Mouse (Mus musculus) CH12.LX (cell line): Measurements from ENCODE around the gene P4hb. TPM values are rescaled to one million over a fixed set of nuclear protein-coding genes. Genes with fewer than 3 reads are reported as not detected.

Experiments used
- DNase-seq: peaks from one replicate; pipeline ENCODE4 v3.0.0-alpha.2; 2013; ENCODE audit errors: extremely low read depth
- H3K27ac ChIP-seq: 2 replicates; pipeline ENCODE4 v1.5.1; 2012; ENCODE audit warnings: low read depth, mild to moderate bottlenecking, control low read depth, moderate library complexity; ENCODE audit not compliant: insufficient read depth
- H3K27me3 ChIP-seq: replicated peaks from 2 replicates; pipeline ENCODE3; 2012; ENCODE audit warnings: inconsistent platforms
- H3K36me3 ChIP-seq, 2 experiments: replicated peaks in 1 of 2; 2 replicates each; pipeline versions ENCODE3 to v1.6.1; 2012; ENCODE audit warnings: inconsistent platforms in 1 of 2, low read length in 1 of 2, mild to moderate bottlenecking in 1 of 2, mixed read lengths in 1 of 2, moderate library complexity in 1 of 2; ENCODE audit not compliant: control insufficient read depth in 1 of 2, insufficient read depth in 1 of 2
- H3K4me1 ChIP-seq, 2 experiments: 2 replicates each; pipeline ENCODE4 v1.6.1; 2012; ENCODE audit warnings: inconsistent platforms in 1 of 2, moderate library complexity in 1 of 2; ENCODE audit not compliant: insufficient read depth in 2 of 2, control insufficient read depth in 1 of 2
- H3K4me2 ChIP-seq: 2 replicates; pipeline ENCODE4 v1.6.1; 2012; ENCODE audit warnings: low read depth, mild to moderate bottlenecking, control low read depth; ENCODE audit not compliant: poor library complexity, insufficient read depth, severe bottlenecking
- H3K4me3 ChIP-seq, 3 experiments: fragments of 150-350 bp in 1 of 3; sonication (generic) in 1 of 3; replicated peaks in 1 of 3; 2 replicates each; pipeline versions ENCODE3 to v1.5.1; 2011 to 2012; ENCODE audit warnings: low read depth in 2 of 3, low read length in 2 of 3, mild to moderate bottlenecking in 2 of 3, moderate library complexity in 2 of 3, control low read depth in 1 of 3, improper control_type of control experiment in 1 of 3, inconsistent platforms in 1 of 3, mixed read lengths in 1 of 3; ENCODE audit not compliant: poor library complexity in 1 of 3
- H3K79me2 ChIP-seq: replicated peaks from 2 replicates; pipeline ENCODE4 v1.6.1; 2012; ENCODE audit warnings: mild to moderate bottlenecking, moderate library complexity; ENCODE audit not compliant: control insufficient read depth, poor library complexity, insufficient read depth, severe bottlenecking; ENCODE audit errors: extremely low read depth
- H3K9ac ChIP-seq: 2 replicates; pipeline ENCODE4 v1.6.1; 2012; ENCODE audit warnings: low read depth, mild to moderate bottlenecking, control low read depth, moderate library complexity; ENCODE audit not compliant: insufficient read depth
- H3K9me3 ChIP-seq: replicated peaks from 2 replicates; pipeline ENCODE3; 2012; ENCODE audit warnings: low read length, inconsistent platforms, mixed read lengths
- CHD1 ChIP-seq: IDR thresholded peaks from 2 replicates; pipeline ENCODE4 v1.6.1; 2012; ENCODE audit warnings: low read depth, low read length, improper control_type of control experiment, inconsistent platforms
- ELF1 ChIP-seq: IDR thresholded peaks from 2 replicates; pipeline ENCODE4 v1.6.1; 2014; ENCODE audit warnings: low read depth, mild to moderate bottlenecking, inconsistent platforms, low read length, improper control_type of control experiment
- EP300 ChIP-seq: IDR thresholded peaks from 2 replicates; pipeline ENCODE4 v1.6.1; 2011; ENCODE audit warnings: low read length, improper control_type of control experiment
- ETS1 ChIP-seq: conservative IDR thresholded peaks from 2 replicates; pipeline ENCODE4 v1.6.1; 2012; ENCODE audit warnings: low read depth, mild to moderate bottlenecking, inconsistent platforms, low read length, improper control_type of control experiment, moderate library complexity
- JUN ChIP-seq: IDR thresholded peaks from 2 replicates; pipeline ENCODE4 v1.6.1; 2011; ENCODE audit warnings: low read depth, mild to moderate bottlenecking, low read length, improper control_type of control experiment, moderate library complexity; ENCODE audit not compliant: insufficient read depth
- KAT2A ChIP-seq: IDR thresholded peaks from 2 replicates; pipeline ENCODE4 v1.6.1; 2012; ENCODE audit warnings: low read length, improper control_type of control experiment, inconsistent platforms; ENCODE audit not compliant: insufficient replicate concordance
- MAX ChIP-seq: IDR thresholded peaks from 2 replicates; pipeline ENCODE4 v1.6.1; 2011; ENCODE audit warnings: low read length, improper control_type of control experiment
- MAZ ChIP-seq: IDR thresholded peaks from 2 replicates; pipeline ENCODE4 v1.6.1; 2012; ENCODE audit warnings: low read depth, mild to moderate bottlenecking, inconsistent platforms, low read length, improper control_type of control experiment, moderate library complexity
- MXI1 ChIP-seq: IDR thresholded peaks from 2 replicates; pipeline ENCODE4 v1.6.1; 2011; ENCODE audit warnings: mild to moderate bottlenecking, low read depth, low read length, improper control_type of control experiment
- MYC ChIP-seq: IDR thresholded peaks from 2 replicates; pipeline ENCODE4 v1.6.1; 2011; ENCODE audit warnings: low read depth, mild to moderate bottlenecking, improper control_type of control experiment, low read length
- NELFE ChIP-seq: IDR thresholded peaks from 2 replicates; pipeline ENCODE4 v1.6.1; 2011; ENCODE audit warnings: low read depth, low read length, improper control_type of control experiment
- NRF1 ChIP-seq: IDR thresholded peaks from 2 replicates; pipeline ENCODE4 v1.6.1; 2014; ENCODE audit warnings: low read depth, mild to moderate bottlenecking, inconsistent platforms, low read length, improper control_type of control experiment, moderate library complexity
- POLR2A ChIP-seq: IDR thresholded peaks from 2 replicates; pipeline ENCODE4 v1.6.1; 2011; ENCODE audit warnings: low read depth, mild to moderate bottlenecking, improper control_type of control experiment, low read length
- POLR2AphosphoS2 ChIP-seq: IDR thresholded peaks from 2 replicates; pipeline ENCODE4 v1.6.1; 2011; ENCODE audit warnings: low read depth, low read length, improper control_type of control experiment
- SIN3A ChIP-seq: IDR thresholded peaks from 2 replicates; pipeline ENCODE4 v1.6.1; 2012; ENCODE audit warnings: low read length, improper control_type of control experiment, inconsistent platforms
- TBP ChIP-seq: conservative IDR thresholded peaks from 2 replicates; pipeline ENCODE4 v1.6.1; 2011; ENCODE audit warnings: low read depth, low read length, improper control_type of control experiment
- USF1 ChIP-seq: IDR thresholded peaks from 2 replicates; pipeline ENCODE4 v1.6.1; 2014; ENCODE audit warnings: low read depth, mild to moderate bottlenecking, inconsistent platforms, low read length, improper control_type of control experiment
- USF2 ChIP-seq: conservative IDR thresholded peaks from 2 replicates; pipeline ENCODE4 v1.6.1; 2011; ENCODE audit warnings: low read depth, low read length, improper control_type of control experiment
- ZKSCAN1 ChIP-seq: IDR thresholded peaks from 2 replicates; pipeline ENCODE4 v1.6.1; 2012; ENCODE audit warnings: low read depth, inconsistent platforms, low read length, improper control_type of control experiment, borderline replicate concordance
- ZMIZ1 ChIP-seq: IDR thresholded peaks from 2 replicates; pipeline ENCODE4 v1.6.1; 2012; ENCODE audit warnings: low read depth, mild to moderate bottlenecking, inconsistent platforms, low read length, improper control_type of control experiment
- ZNF384 ChIP-seq: IDR thresholded peaks from 2 replicates; pipeline ENCODE4 v1.6.1; 2012; ENCODE audit warnings: low read depth, low read length, improper control_type of control experiment, inconsistent platforms
- dilution Hi-C: fragments of 300-500 bp; cut with MboI; formaldehyde crosslinking; loops from 2 replicates; pipeline ENCODE4 v1.14.3; 2020; ENCODE audit warnings: low sequenced_read_pairs; ENCODE audit not compliant: extremely low pct_unique_long_range_greater_than_20kb, extremely low pct_ligation_motif_present
- in situ Hi-C: fragments of 300-500 bp; cut with MboI; formaldehyde crosslinking; loops from 3 replicates; pipeline ENCODE4 v1.14.3; 2019; ENCODE audit warnings: low sequenced_read_pairs, low pct_ligation_motif_present, low pct_unique_long_range_greater_than_20kb, mixed read lengths
- polyA plus RNA-seq: library from polyadenylated mRNA; unstranded; fragments of >175 nt; gene quantifications from 2 replicates; pipeline ENCODE4 v1.2.1, GENCODE M21; 2012; ENCODE audit warnings: low read depth; ENCODE audit not compliant: insufficient read length
- total RNA-seq, 2 experiments: library from RNA; depleted of rRNA; stranded (reverse); fragments of 300-350 nt in 1 of 2; fragments of >200 nt in 1 of 2; gene quantifications; 2 replicates each; pipeline ENCODE4 v1.2.3; 2012 to 2014

P4hb gene
- total and polyA plus RNA-seq, 3 experiments = 486 to 644 (median 531) TPM

DNA sequence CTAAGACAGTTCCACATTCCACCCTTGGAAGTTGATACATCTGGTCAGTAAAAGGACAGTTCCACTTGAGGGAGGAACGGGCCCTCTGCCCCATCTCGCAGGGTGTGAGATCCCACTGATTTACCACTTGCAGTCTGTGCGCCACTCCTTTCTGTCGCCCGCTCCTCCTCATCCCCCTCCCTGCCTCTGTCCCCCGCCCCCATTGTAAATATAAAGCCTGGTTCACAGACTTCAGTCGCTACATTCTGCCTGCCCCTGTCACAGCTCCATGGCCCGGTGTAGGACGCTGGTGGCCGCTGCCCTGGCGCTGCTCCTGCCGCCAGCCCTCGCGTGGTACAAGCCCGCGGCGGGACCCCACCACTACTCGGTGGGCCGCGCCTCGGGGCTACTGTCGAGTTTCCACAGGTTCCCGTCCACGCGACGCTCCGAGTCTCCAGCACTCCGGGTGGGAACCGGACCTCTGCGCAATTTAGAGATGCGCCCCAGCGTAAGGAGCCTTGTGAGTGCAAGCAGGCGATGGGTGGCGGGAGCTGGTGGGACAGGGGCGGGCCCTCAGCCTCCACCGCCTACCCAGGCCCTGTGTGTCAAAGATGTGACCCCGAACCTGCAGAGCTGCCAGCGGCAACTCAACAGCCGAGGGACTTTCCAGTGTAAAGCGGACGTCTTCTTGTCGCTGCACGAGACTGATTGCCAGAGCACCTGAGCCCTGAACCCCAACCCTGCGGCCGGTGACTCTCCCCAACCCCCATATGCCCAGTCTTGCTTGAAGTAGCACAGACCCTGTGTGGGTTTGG lies 35.4 kb upstream of the P4hb start, which contains the start of gene Npb:
TSS of gene Npb (plus strand) at position 237 of the 794 bp plus-strand sequence.
- dilution Hi-C loops = no loop called here
- DNase-seq = no peak
- TF ChIP-seq MAX (no peak), POLR2AphosphoS2 (0 out of 2 replicates have a peak, but pooled peaks have one; percentile 63)
- no peak within 1 kb of the TSS for H3K4me3 ChIP-seq
- peaks cover 74 to 99% of the 10 kb centered on the region in 2 experiments for H3K36me3 ChIP-seq
- H3K4me2 ChIP-seq = no peak within 1 kb of the TSS
- H3K27me3 ChIP-seq = no peaks in the 10 kb centered on the region
- H3K9me3 ChIP-seq = no peaks in the 10 kb centered on the region
- no peak within 1 kb of the TSS for H3K27ac ChIP-seq
- H3K4me1 ChIP-seq = peaks cover 0 to 6% of the 10 kb centered on the region in 2 experiments; a peak in 2 of 4 replicates
- H3K79me2 ChIP-seq = no peaks in the 10 kb centered on the region
- no peak within 1 kb of the TSS for H3K9ac ChIP-seq
- in situ Hi-C loops = no loop called here

- in situ Hi-C loops (no loop called here), dilution Hi-C loops (no loop called here)
- TF ChIP-seq ZNF384 = no peak
- TF ChIP-seq SIN3A = no peak
- TF ChIP-seq MAX = no peak
- TF ChIP-seq CHD1 = no peak
- TF ChIP-seq ZMIZ1 = no peak
- TF ChIP-seq NELFE = no peak
- TF ChIP-seq ELF1 = no peak
- H3K27me3 ChIP-seq = no peaks in the 10 kb centered on the region
- no peak overlapping the region for H3K4me2 ChIP-seq
- H3K9ac ChIP-seq = no peak overlapping the region
- H3K9me3 ChIP-seq = no peaks in the 10 kb centered on the region
- no peak overlapping the region for H3K4me3 ChIP-seq
- DNase-seq = no peak
- peaks cover 70 to 99% of the 10 kb centered on the region in 2 experiments for H3K36me3 ChIP-seq
- H3K27ac ChIP-seq = no peak overlapping the region
- no peaks in the 10 kb centered on the region for H3K79me2 ChIP-seq
- peaks cover 0 to 6% of the 10 kb centered on the region in 2 experiments; a peak in 2 of 4 replicates for H3K4me1 ChIP-seq
Observed at GRCm38 (mm10) chr11:120606764-120607163, 33.7 kb upstream of the P4hb start.

- dilution Hi-C loops (no loop called here), in situ Hi-C loops (no loop called here)
- Histone ChIP-seq H3K79me2 (no peaks in the 10 kb centered on the region), H3K9me3 (no peaks in the 10 kb centered on the region), H3K27me3 (no peaks in the 10 kb centered on the region), H3K4me2 (no peak overlapping the region), H3K27ac (no peak overlapping the region), H3K4me1 (peaks cover 0 to 10% of the 10 kb centered on the region in 2 experiments; a peak in 2 of 4 replicates), H3K4me3 (no peak overlapping the region), H3K9ac (no peak overlapping the region), H3K36me3 (peaks cover 63 to 95% of the 10 kb centered on the region in 2 experiments)
- no peak for TF ChIP-seq NRF1
- no peak for TF ChIP-seq POLR2A
- no peak for TF ChIP-seq MAZ
- no peak for TF ChIP-seq EP300
- no peak for TF ChIP-seq KAT2A
- no peak for TF ChIP-seq MYC
- no peak for TF ChIP-seq ZKSCAN1
- no peak for TF ChIP-seq USF2
- TF ChIP-seq JUN = no peak
- TF ChIP-seq ELF1 = no peak
- TF ChIP-seq USF1 = no peak
- TF ChIP-seq MXI1 = no peak
- TF ChIP-seq ZMIZ1 = no peak
- no peak for TF ChIP-seq ETS1
- TF ChIP-seq TBP = no peak
- no peak for DNase-seq
Observed at GRCm38 (mm10) chr11:120605667-120606066, 32.6 kb upstream of the P4hb start.
